Mouse (Mus musculus): ENCODE results near the gene Tex50.

GRCm38 (mm10) chr1:161142531-161143159 is 16.5 kb downstream of the Tex50 start, which contains the start of gene Ankrd45:
- TF ChIP-seq GATA1 (IDR thresholded peaks at IDR 0.05; ENCODE audit: low read length) (no peak), TAL1 (IDR thresholded peaks at IDR 0.05; ENCODE audit: low read length) (no peak)

Measured in erythroblast, embryonic 14.5 days (primary cell).